Mouse (Mus musculus): ENCODE measurements around the gene Inpp1.

DNA sequence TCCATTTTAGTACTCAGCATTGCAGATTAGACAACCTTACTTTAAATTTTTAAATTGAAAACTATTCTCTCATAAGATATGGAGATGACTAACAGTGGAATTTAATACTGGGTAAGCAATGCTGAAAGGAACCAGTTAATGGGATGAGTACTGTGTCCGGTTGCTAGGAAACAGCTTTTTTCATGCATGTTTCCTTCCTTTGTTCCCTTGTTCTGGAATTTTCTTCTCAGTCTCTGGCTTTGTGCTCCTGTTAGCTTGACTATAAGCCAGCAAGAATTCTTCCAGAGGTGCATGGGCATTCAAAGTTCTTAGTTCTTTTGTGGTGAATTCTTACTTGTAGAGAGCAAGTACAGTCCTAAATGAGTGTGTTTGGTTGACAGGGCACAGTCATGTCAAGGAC lies 59.3 kb downstream of the Inpp1 start:
- no peak for TF ChIP-seq EP300 (optimal IDR thresholded peaks at IDR 0.05)
- no peak for TF ChIP-seq CTCF (IDR thresholded peaks at IDR 0.05; ENCODE audit: low read depth)

Data from stomach, postnatal 0 days (tissue).